Mouse (Mus musculus): Measurements from ENCODE around the gene Ino80. TPM values are rescaled to one million over a fixed set of nuclear protein-coding genes. Genes with fewer than 3 reads are reported as not detected.

Gene Ino80
- total and polyA plus RNA-seq, 3 experiments: 5.1 to 9.7 (median 9.5) TPM

DNA sequence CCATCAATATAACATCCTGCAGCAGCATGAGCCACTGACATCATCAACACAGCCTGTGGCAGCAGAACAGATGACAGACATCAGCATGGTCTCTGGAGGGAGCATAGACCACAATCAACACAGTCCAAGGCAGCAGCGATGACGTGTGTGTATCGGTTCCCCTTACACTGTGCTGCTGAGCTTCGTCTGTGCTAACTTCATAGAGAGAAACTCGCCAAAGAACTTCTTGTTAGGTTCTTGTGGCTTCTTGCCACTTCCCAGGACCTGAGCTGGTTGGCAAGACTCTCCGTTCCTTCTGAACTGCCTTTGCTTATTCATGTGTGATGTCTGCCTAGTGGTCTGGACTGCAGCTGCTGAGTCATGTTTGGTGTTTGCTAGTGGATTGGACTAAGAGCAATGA is 119.2 kb downstream of the Ino80 start:
- no peak for DNase-seq
- no peaks in the 10 kb centered on the region for H3K27me3 ChIP-seq (ENCODE audit: control insufficient read depth, insufficient read depth, low read length)
- H3K36me3 ChIP-seq (ENCODE audit: control insufficient read depth, insufficient read depth, low read length): no peaks in the 10 kb centered on the region
- H3K9ac ChIP-seq (ENCODE audit: low read depth, low read length): no peak overlapping the region
- H3K27ac ChIP-seq: no peak overlapping the region
- no peak overlapping the region for H3K4me3 ChIP-seq
- no peaks in the 10 kb centered on the region for H3K79me2 ChIP-seq (replicated peaks; ENCODE audit: control insufficient read depth, insufficient read depth, low read length)
- intact Hi-C loops (cut with DNase I): no loop called here
- 69% methylated on average over 6 of the region's 6 CpGs for WGBS
- H3K4me1 ChIP-seq (ENCODE audit: control insufficient read depth, insufficient read depth, low read length): no peaks in the 10 kb centered on the region; the same call in 1 of the 2 replicates
- TF ChIP-seq EP300 (IDR thresholded peaks at IDR 0.05; ENCODE audit: insufficient read depth, low read depth, low read length): no peak
- TF ChIP-seq POLR2A (IDR thresholded peaks at IDR 0.05; ENCODE audit: insufficient read depth, low read depth, low read length): no peak
- no peak for TF ChIP-seq CTCF (IDR thresholded peaks at IDR 0.05)

DNA sequence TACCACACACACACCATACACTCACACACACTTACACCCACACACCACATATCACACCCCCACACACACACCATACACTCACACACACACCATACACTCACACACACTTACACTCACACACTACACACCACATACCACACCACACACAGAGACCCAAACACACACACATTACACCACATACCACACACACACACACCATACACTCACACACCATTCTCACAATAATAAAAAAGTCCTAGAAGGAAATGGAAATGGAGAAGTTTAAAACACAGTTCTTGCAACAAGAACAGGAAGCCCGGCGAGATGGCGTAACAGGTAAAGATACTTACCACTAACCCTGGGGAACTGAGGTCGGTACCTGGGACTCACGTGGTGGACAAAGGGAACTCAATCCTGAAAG is 120.7 kb downstream of the Ino80 start:
- Histone ChIP-seq H3K9ac (ENCODE audit: low read depth, low read length) (no peak overlapping the region), H3K4me3 (no peak overlapping the region), H3K36me3 (ENCODE audit: control insufficient read depth, insufficient read depth, low read length) (no peaks in the 10 kb centered on the region), H3K79me2 (replicated peaks; ENCODE audit: control insufficient read depth, insufficient read depth, low read length) (no peaks in the 10 kb centered on the region), H3K27ac (no peak overlapping the region), H3K27me3 (ENCODE audit: control insufficient read depth, insufficient read depth, low read length) (no peaks in the 10 kb centered on the region), H3K4me1 (ENCODE audit: control insufficient read depth, insufficient read depth, low read length) (no peaks in the 10 kb centered on the region; the same call in 1 of the 2 replicates)
- 83% methylated on average over 5 of the region's 5 CpGs for WGBS
- intact Hi-C loops (cut with DNase I): no loop called here
- no peak for TF ChIP-seq POLR2A (IDR thresholded peaks at IDR 0.05; ENCODE audit: insufficient read depth, low read depth, low read length)
- TF ChIP-seq EP300 (IDR thresholded peaks at IDR 0.05; ENCODE audit: insufficient read depth, low read depth, low read length): no peak
- TF ChIP-seq CTCF (IDR thresholded peaks at IDR 0.05): no peak
- DNase-seq: no peak

GRCm38 (mm10) chr2:119356310-119356709 is 121.2 kb downstream of the Ino80 start:
- H3K27ac ChIP-seq: peak overlapping the region; percentile 83
- peaks cover 1% of the 10 kb centered on the region for H3K4me1 ChIP-seq (ENCODE audit: control insufficient read depth, insufficient read depth, low read length)
- no peaks in the 10 kb centered on the region for H3K27me3 ChIP-seq (ENCODE audit: control insufficient read depth, insufficient read depth, low read length)
- no peaks in the 10 kb centered on the region for H3K79me2 ChIP-seq (replicated peaks; ENCODE audit: control insufficient read depth, insufficient read depth, low read length)
- TF ChIP-seq CTCF (IDR thresholded peaks at IDR 0.05) (no peak), POLR2A (IDR thresholded peaks at IDR 0.05; ENCODE audit: insufficient read depth, low read depth, low read length) (no peak), EP300 (IDR thresholded peaks at IDR 0.05; ENCODE audit: insufficient read depth, low read depth, low read length) (no peak)
- H3K9ac ChIP-seq (ENCODE audit: low read depth, low read length): no peak overlapping the region
- no peaks in the 10 kb centered on the region for H3K36me3 ChIP-seq (ENCODE audit: control insufficient read depth, insufficient read depth, low read length)
- intact Hi-C loops (cut with DNase I): no loop called here
- H3K4me3 ChIP-seq: no peak overlapping the region
- no peak for DNase-seq

GRCm38 (mm10) chr2:119355651-119356050 is 121.8 kb downstream of the Ino80 start:
- Histone ChIP-seq H3K27ac (peak overlapping the region; percentile 83), H3K4me1 (ENCODE audit: control insufficient read depth, insufficient read depth, low read length) (peaks cover 1% of the 10 kb centered on the region), H3K79me2 (replicated peaks; ENCODE audit: control insufficient read depth, insufficient read depth, low read length) (no peaks in the 10 kb centered on the region), H3K9ac (ENCODE audit: low read depth, low read length) (no peak overlapping the region), H3K36me3 (ENCODE audit: control insufficient read depth, insufficient read depth, low read length) (no peaks in the 10 kb centered on the region), H3K27me3 (ENCODE audit: control insufficient read depth, insufficient read depth, low read length) (no peaks in the 10 kb centered on the region), H3K4me3 (no peak overlapping the region)
- TF ChIP-seq POLR2A (IDR thresholded peaks at IDR 0.05; ENCODE audit: insufficient read depth, low read depth, low read length) (peak; percentile 25; the same call in 1 of the 2 replicates), EP300 (IDR thresholded peaks at IDR 0.05; ENCODE audit: insufficient read depth, low read depth, low read length) (peak; percentile 97), CTCF (IDR thresholded peaks at IDR 0.05) (peak; percentile 47)
- 33% methylated on average over 7 of the region's 7 CpGs for WGBS
- peak; percentile 64 to 83 for DNase-seq
- intact Hi-C loops (cut with DNase I): no loop called here

- DNase-seq: peak; percentile 61 to 86
- WGBS: 42% methylated on average over 3 of the region's 3 CpGs
- Histone ChIP-seq H3K4me3 (no peak overlapping the region), H3K4me1 (ENCODE audit: control insufficient read depth, insufficient read depth, low read length) (peaks cover 4% of the 10 kb centered on the region), H3K79me2 (replicated peaks; ENCODE audit: control insufficient read depth, insufficient read depth, low read length) (no peaks in the 10 kb centered on the region), H3K27ac (peak overlapping the region; percentile 84), H3K9ac (ENCODE audit: low read depth, low read length) (no peak overlapping the region), H3K36me3 (ENCODE audit: control insufficient read depth, insufficient read depth, low read length) (no peaks in the 10 kb centered on the region), H3K27me3 (ENCODE audit: control insufficient read depth, insufficient read depth, low read length) (no peaks in the 10 kb centered on the region)
- intact Hi-C loops (cut with DNase I): no loop called here
- TF ChIP-seq EP300 (IDR thresholded peaks at IDR 0.05; ENCODE audit: insufficient read depth, low read depth, low read length) (peak; percentile 99), POLR2A (IDR thresholded peaks at IDR 0.05; ENCODE audit: insufficient read depth, low read depth, low read length) (no peak; the same call in 1 of the 2 replicates)
These were observed 122.4 kb downstream of the Ino80 start for GRCm38 (mm10) chr2:119355089-119355488.

GRCm38 (mm10) chr2:119353707-119354106 is 123.8 kb downstream of the Ino80 start:
- H3K27me3 ChIP-seq (ENCODE audit: control insufficient read depth, insufficient read depth, low read length): no peaks in the 10 kb centered on the region
- intact Hi-C loops (cut with DNase I): no loop called here
- no peak overlapping the region for H3K9ac ChIP-seq (ENCODE audit: low read depth, low read length)
- no peak for DNase-seq
- TF ChIP-seq EP300 (IDR thresholded peaks at IDR 0.05; ENCODE audit: insufficient read depth, low read depth, low read length) (no peak), POLR2A (IDR thresholded peaks at IDR 0.05; ENCODE audit: insufficient read depth, low read depth, low read length) (no peak), CTCF (IDR thresholded peaks at IDR 0.05) (no peak)
- peaks cover 4% of the 10 kb centered on the region for H3K4me1 ChIP-seq (ENCODE audit: control insufficient read depth, insufficient read depth, low read length)
- H3K4me3 ChIP-seq: no peak overlapping the region
- H3K27ac ChIP-seq: no peak overlapping the region
- no peaks in the 10 kb centered on the region for H3K36me3 ChIP-seq (ENCODE audit: control insufficient read depth, insufficient read depth, low read length)
- 91% methylated on average over 8 of the region's 8 CpGs for WGBS
- no peaks in the 10 kb centered on the region for H3K79me2 ChIP-seq (replicated peaks; ENCODE audit: control insufficient read depth, insufficient read depth, low read length)
